Mouse (Mus musculus): ENCODE data around the gene Ccdc13. TPM values are rescaled to one million over a fixed set of nuclear protein-coding genes. Genes with fewer than 3 reads are reported as not detected.

Gene Ccdc13
- polyA plus RNA-seq, 1 experiment, result 0.34 TPM

DNA sequence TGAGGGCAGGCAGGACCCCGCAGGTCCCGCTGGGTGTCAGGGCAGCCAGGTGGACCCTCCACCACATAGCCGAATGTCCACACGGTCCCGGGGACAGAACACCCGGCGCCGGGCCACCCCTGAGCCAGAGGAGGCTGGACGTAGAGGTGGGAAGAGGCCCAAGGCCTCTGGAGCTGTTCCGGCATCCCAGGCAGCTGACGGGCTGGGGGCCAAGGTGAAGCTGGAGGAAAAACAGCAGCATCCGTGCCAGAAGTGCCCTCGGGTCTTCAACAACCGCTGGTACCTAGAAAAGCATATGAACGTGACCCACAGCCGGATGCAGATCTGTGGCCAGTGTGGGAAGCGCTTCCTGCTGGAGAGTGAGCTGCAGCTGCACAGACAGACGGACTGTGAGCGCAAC is 75.5 kb downstream of the Ccdc13 start:
- TF ChIP-seq GATA1 (IDR thresholded peaks at IDR 0.05; ENCODE audit: borderline replicate concordance, low read length), result no peak
- TF ChIP-seq FLI1 (IDR thresholded peaks at IDR 0.05; ENCODE audit: low read length), result no peak
- peaks cover under 1% of the 10 kb centered on the region for H3K36me3 ChIP-seq (replicated peaks; ENCODE audit: low read length)

DNA sequence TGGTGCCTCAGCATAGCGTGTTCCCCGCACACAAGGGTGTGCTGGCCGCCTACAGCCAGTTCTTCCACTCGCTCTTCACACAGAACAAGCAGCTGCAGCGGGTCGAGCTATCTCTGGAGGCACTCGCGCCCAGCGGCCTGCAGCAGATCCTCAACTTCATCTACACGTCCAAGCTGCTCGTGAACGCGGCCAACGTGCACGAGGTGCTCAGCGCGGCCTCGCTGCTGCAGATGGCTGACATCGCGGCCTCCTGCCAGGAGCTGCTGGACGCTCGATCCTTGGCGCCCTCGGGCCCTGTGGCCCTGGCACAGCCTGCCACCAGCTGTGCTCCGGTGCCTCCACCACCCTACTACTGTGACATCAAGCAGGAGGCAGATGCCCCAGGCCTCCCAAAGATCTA is 76.5 kb downstream of the Ccdc13 start:
- H3K4me1 ChIP-seq, result peaks cover 34% of the 10 kb centered on the region
- no peaks in the 10 kb centered on the region for H3K9me3 ChIP-seq
- H3K36me3 ChIP-seq (replicated peaks; ENCODE audit: low read length), result peaks cover 10% of the 10 kb centered on the region
- H3K4me3 ChIP-seq (replicated peaks), result peak overlapping the region; percentile 40
- peaks cover 90% of the 10 kb centered on the region for H3K27me3 ChIP-seq (replicated peaks)
- TF ChIP-seq FLI1 (IDR thresholded peaks at IDR 0.05; ENCODE audit: low read length) (no peak), GATA1 (IDR thresholded peaks at IDR 0.05; ENCODE audit: borderline replicate concordance, low read length) (no peak)

More for the DNA sequence above, 75.5 kb downstream of the Ccdc13 start:
- no peak overlapping the region for H3K4me3 ChIP-seq (replicated peaks)
- H3K4me1 ChIP-seq, result peaks cover 24% of the 10 kb centered on the region
- H3K27me3 ChIP-seq (replicated peaks), result peaks cover 90% of the 10 kb centered on the region
- H3K9me3 ChIP-seq, result no peaks in the 10 kb centered on the region

DNA sequence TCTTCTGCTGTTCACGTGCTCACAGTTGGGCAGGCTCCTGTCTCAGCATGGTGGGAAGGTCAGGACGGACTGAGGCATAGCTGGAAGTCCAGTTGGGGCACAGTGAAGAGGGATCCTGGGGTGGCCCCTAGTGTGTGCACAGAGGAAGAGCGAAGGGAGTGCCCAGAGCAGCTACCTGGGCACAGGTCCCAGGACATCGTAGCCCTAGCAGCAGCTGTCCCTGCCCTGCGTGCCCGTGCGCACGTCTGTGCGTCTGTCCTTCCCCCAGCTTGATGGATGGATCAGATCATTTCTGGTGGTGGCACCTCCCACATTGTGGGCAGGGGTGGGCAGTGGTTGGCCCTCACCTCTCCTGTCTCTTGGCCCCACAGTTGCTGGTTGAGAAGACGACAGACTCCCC is 77.0 kb downstream of the Ccdc13 start:
- peak overlapping the region; percentile 23 for H3K4me3 ChIP-seq (replicated peaks)
- H3K36me3 ChIP-seq (replicated peaks; ENCODE audit: low read length), result peaks cover 14% of the 10 kb centered on the region
- no peak for TF ChIP-seq GATA1 (IDR thresholded peaks at IDR 0.05; ENCODE audit: borderline replicate concordance, low read length)
- TF ChIP-seq FLI1 (IDR thresholded peaks at IDR 0.05; ENCODE audit: low read length), result no peak
- H3K9me3 ChIP-seq, result no peaks in the 10 kb centered on the region
- H3K4me1 ChIP-seq, result peaks cover 39% of the 10 kb centered on the region
- peaks cover 89% of the 10 kb centered on the region for H3K27me3 ChIP-seq (replicated peaks)

DNA sequence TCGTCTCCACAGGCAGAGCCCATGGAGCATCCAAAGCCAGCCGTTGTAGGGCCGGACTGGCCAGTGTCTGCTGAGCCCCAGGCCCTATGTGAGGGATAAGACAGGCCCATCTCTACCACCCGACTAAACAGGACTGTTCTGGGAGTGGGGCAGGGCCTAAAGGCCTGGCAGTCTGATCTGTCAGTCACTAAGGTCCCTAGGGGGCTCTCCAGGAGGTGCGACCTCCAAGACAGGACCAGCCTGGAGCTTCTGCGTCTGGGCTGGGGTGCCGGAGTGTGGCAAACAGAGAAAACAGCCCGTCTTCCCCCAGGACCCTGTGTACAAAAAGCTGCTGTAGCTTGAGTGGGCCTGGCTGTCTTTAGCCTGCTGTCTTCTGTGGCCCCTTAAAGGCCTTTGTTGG is 77.5 kb downstream of the Ccdc13 start:
- no peak for TF ChIP-seq FLI1 (IDR thresholded peaks at IDR 0.05; ENCODE audit: low read length)
- no peak for TF ChIP-seq GATA1 (IDR thresholded peaks at IDR 0.05; ENCODE audit: borderline replicate concordance, low read length)
- peaks cover 17% of the 10 kb centered on the region for H3K36me3 ChIP-seq (replicated peaks; ENCODE audit: low read length)
- peaks cover 85% of the 10 kb centered on the region for H3K27me3 ChIP-seq (replicated peaks)
- no peak overlapping the region for H3K4me3 ChIP-seq (replicated peaks)
- H3K4me1 ChIP-seq, result peaks cover 42% of the 10 kb centered on the region
- no peaks in the 10 kb centered on the region for H3K9me3 ChIP-seq

DNA sequence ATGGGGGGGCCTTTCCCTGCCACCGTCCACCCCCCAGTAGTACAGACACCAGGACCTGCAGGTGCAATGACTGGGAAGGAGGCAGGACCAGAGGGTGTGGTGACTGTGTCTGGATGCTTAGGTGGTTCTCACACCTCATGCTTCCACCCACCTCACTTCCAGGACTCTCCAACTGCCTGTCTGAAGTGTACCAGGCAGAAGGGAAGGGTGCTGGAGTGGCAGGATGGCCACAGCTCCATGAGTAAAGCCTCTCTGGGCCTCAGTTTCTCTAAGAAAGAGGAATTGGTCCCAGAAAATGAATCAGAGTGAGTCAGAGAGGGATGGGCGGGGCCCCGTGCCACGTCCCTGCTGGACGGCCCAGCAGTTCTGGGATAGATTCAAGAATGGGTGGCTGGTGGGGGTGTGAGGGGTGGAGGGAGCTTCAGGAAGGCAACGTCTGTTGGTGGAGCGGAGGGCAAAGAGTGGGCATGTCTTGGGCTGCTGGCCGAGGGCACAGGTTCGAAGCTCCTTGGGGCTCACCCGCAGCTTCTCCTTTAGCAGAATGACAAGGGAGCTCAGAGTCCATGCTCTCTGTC is 78.1 kb downstream of the Ccdc13 start:
- peak overlapping the region; percentile 33 for H3K4me3 ChIP-seq (replicated peaks)
- TF ChIP-seq FLI1 (IDR thresholded peaks at IDR 0.05; ENCODE audit: low read length) (no peak), GATA1 (IDR thresholded peaks at IDR 0.05; ENCODE audit: borderline replicate concordance, low read length) (no peak)
- H3K27me3 ChIP-seq (replicated peaks), result peaks cover 81% of the 10 kb centered on the region
- no peaks in the 10 kb centered on the region for H3K9me3 ChIP-seq
- H3K4me1 ChIP-seq, result peaks cover 46% of the 10 kb centered on the region
- peaks cover 22% of the 10 kb centered on the region for H3K36me3 ChIP-seq (replicated peaks; ENCODE audit: low read length)

DNA sequence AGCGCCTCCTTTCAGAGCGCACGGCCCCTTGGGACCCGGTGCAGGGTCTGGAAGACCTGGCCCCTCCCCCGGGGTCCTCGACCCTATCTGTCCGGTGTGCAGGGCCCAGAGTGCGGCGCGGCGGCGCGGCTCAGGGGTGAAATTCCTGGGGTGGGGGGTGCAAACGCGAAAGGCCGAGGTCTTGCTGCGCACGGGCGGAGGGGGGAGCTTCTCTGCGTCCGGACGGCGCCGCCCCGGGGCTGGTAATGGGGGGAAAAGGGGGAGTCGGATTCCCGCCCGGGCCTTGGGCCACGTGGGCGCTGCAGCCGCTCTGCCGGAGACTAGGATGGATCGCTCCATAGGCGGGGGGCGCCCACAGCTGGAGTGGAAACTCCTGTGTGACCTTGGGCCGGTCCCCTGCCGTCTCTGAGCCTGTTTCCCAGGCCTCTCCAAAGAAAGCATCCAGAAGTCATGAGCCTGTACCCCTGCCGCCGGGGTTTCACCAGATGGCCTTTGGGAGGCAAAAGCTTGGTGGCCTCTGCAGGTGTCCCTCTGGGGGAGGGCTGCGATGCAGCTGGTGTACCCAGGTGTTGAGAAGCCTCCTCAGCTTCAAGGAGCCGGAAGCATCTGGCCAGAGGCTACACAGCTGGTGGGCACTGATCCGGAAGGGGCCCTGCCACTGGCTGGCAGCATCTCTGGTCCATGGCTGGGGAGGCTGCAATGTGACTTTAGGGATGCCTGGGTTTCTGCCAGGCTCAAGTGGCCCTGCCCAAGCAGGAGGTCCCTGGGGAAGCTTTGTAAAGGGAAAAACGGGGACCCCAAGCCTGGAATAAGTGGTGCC is 78.8 kb downstream of the Ccdc13 start:
- peaks cover 76% of the 10 kb centered on the region for H3K27me3 ChIP-seq (replicated peaks)
- H3K36me3 ChIP-seq (replicated peaks; ENCODE audit: low read length), result peaks cover 29% of the 10 kb centered on the region
- peaks cover 50% of the 10 kb centered on the region for H3K4me1 ChIP-seq
- H3K4me3 ChIP-seq (replicated peaks), result peak overlapping the region; percentile 91
- TF ChIP-seq GATA1 (IDR thresholded peaks at IDR 0.05; ENCODE audit: borderline replicate concordance, low read length) (no peak), FLI1 (IDR thresholded peaks at IDR 0.05; ENCODE audit: low read length) (no peak)
- no peaks in the 10 kb centered on the region for H3K9me3 ChIP-seq

DNA sequence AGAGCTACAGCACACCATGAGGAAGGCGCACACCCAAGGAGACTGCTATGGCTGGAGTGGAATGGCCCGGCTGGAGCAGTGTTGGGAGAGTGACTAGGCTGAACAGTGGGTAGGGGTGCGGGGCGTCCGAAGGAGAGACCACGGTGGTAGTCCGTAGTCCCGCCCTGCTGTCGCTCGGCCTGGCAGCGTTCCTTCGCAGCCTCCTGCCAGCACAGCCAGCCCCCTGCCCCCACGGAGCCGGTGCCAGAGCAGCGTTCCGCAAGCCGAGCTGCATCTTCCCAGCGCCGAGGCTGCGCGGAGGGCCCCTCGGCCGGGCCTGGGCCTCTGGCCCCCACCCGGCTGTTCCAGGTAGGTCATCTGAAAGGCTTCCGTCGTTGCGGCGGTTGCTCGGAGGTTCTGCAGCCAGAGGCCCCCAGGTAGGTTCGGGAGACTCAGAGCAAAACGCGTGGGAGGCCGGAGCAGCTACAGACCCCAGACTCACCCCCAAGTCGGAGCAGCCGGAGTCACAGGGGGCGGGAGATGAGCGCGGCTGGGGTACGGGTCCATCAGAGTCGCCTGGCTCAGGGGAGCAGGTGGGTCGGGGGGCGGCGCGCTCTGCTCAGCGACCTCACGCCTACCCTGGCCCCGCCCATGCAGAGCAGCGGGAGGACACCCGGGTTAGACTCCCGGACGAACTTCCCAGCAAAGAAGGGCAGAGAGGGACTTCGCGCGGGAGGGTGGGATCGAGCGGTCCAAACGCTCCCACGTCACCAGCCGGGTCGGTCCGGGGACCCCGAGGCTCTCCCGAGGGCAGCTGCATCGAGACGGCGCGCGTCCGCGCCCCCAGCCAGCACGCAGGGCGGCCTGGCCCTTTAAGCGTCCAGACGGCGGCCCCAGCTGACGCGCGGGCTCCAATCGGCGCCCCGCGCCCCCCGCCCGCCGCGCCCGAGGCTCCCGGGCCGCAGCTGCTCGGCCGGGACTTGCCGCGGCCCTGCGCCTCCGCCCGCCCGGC is 79.9 kb downstream of the Ccdc13 start, which contains the start of gene Zfp651:
TSS of gene Zfp651 (plus strand) at position 240 of the 991 bp plus-strand sequence.
- peaks cover 55% of the 10 kb centered on the region for H3K4me1 ChIP-seq
- H3K27me3 ChIP-seq (replicated peaks), result peaks cover 65% of the 10 kb centered on the region
- no peaks in the 10 kb centered on the region for H3K9me3 ChIP-seq
- TF ChIP-seq FLI1 (IDR thresholded peaks at IDR 0.05; ENCODE audit: low read length), result no peak
- no peak for TF ChIP-seq GATA1 (IDR thresholded peaks at IDR 0.05; ENCODE audit: borderline replicate concordance, low read length)
- H3K4me3 ChIP-seq (replicated peaks), result peak within 1 kb of the TSS; percentile 91
- peaks cover 40% of the 10 kb centered on the region for H3K36me3 ChIP-seq (replicated peaks; ENCODE audit: low read length)

DNA sequence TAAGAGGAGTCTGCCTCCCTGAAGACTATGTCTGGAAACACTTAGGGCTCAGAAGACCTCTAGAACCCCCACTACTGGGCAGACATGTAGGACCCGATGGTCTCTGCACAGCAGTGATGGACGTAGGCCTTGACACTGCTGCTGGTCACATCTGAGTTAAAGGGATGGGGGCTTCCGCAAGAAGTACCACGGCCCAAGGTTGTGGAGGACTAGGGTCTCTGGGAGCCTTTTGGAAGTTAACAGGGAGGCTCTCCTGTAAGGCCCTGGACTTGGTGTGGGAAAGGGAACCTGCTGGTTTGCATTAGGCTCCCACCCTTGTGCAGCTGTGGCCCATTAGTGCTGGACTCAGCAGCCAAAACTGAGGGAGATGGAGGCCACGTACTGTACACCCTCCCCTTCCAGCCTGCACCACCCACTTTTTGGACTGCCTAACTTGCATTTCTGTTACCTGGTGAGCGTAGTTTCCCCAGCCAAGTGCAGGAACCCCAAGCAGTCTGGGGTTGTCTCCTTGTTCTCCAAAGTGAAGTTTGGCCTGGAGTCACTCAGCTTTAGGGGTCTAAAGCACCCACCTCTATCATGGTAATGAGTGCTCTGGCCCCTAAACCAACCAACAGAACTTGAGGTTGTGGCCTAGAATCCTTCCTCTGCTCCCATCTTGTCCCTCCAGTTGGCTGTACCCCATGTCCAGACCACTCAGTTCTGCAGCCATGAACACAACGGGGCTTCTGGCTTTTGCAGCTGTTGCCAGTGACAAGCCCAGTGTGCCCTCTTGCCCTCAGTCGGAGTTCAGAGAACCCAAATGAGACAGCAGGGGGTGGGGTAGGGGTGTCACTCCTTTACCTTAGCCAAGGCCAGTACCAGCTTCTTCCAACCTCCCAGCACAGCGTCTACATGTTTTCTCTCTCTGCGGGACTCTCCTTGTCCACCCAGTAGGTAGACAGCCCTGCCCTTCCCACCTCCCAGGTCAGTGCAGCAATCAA is 81.1 kb downstream of the Ccdc13 start:
- Histone ChIP-seq H3K27me3 (replicated peaks) (peaks cover 53% of the 10 kb centered on the region), H3K4me3 (replicated peaks) (peak overlapping the region; percentile 44), H3K4me1 (peaks cover 55% of the 10 kb centered on the region), H3K9me3 (no peaks in the 10 kb centered on the region), H3K36me3 (replicated peaks; ENCODE audit: low read length) (peaks cover 53% of the 10 kb centered on the region)
- no peak for TF ChIP-seq FLI1 (IDR thresholded peaks at IDR 0.05; ENCODE audit: low read length)
- TF ChIP-seq GATA1 (IDR thresholded peaks at IDR 0.05; ENCODE audit: borderline replicate concordance, low read length), result no peak

Measured in megakaryocyte, embryonic 14.5 days (primary cell).